Mouse (Mus musculus) forebrain, embryonic 14.5 days (tissue): ENCODE measurements at regions not wholly inside any gene's neighbourhood (a gene's known extent, or its start where the extent isn't known, plus 50 kb on each side); places are given as distances from the start of the nearest gene placed in this dataset.

Source experiments
- ATAC-seq: fragments of 200-750 bp; cut with Nextera tagmentation; 2 replicates; pipeline ENCODE4 v1.8.0; 2017; ENCODE audit warnings: mild to moderate bottlenecking, moderate library complexity
- DNase-seq: peaks from one replicate; pipeline ENCODE4 v3.0.0-alpha.2; 2015; ENCODE audit warnings: low spot score
- H3K27ac ChIP-seq: fragments of 300-500 bp; sonication (generic); 2 replicates; pipeline ENCODE4 v1.5.1; 2014; ENCODE audit warnings: low read depth, mild to moderate bottlenecking, control low read depth, low read length, moderate library complexity
- H3K27me3 ChIP-seq: fragments of 300-500 bp; sonication (generic); replicated peaks from 2 replicates; pipeline ENCODE4 v1.6.1; 2014; ENCODE audit warnings: low read length, control low read depth, mixed read lengths; ENCODE audit not compliant: control insufficient read depth, insufficient read depth
- H3K36me3 ChIP-seq: fragments of 300-500 bp; sonication (generic); 2 replicates; pipeline ENCODE4 v1.6.1; 2014; ENCODE audit warnings: low read length, control low read depth; ENCODE audit not compliant: control insufficient read depth, insufficient read depth
- H3K4me1 ChIP-seq: fragments of 300-500 bp; sonication (generic); 2 replicates; pipeline ENCODE4 v1.6.1; 2014; ENCODE audit warnings: antibody characterized with exemption, low read length, control low read depth; ENCODE audit not compliant: control insufficient read depth, insufficient read depth
- H3K4me2 ChIP-seq: fragments of 300-500 bp; sonication (generic); 2 replicates; pipeline ENCODE4 v1.6.1; 2014; ENCODE audit warnings: mild to moderate bottlenecking, control low read depth, low read length
- H3K4me3 ChIP-seq: fragments of 300-500 bp; sonication (generic); 2 replicates; pipeline ENCODE4 v1.5.1; 2014; ENCODE audit warnings: low read depth, low read length, control low read depth
- H3K9ac ChIP-seq: fragments of 300-500 bp; sonication (generic); 2 replicates; pipeline ENCODE4 v1.6.1; 2014; ENCODE audit warnings: mild to moderate bottlenecking, low read length, control low read depth, moderate library complexity
- H3K9me3 ChIP-seq: fragments of 300-500 bp; sonication (generic); replicated peaks from 2 replicates; pipeline ENCODE4 v1.6.1; 2016; ENCODE audit warnings: low read length, control low read depth, mixed read lengths; ENCODE audit not compliant: control insufficient read depth
- WGBS: fragments of 180-500 bp; shearing (Covaris S2); extraction: QIAGEN DNeasy Blood & Tissue Kit; methylation state at CpG from one replicate; pipeline ENCODE4 v1.1.7; 2014; 5-methylcytosine and 5-hydroxymethylcytosine counted together

DNA sequence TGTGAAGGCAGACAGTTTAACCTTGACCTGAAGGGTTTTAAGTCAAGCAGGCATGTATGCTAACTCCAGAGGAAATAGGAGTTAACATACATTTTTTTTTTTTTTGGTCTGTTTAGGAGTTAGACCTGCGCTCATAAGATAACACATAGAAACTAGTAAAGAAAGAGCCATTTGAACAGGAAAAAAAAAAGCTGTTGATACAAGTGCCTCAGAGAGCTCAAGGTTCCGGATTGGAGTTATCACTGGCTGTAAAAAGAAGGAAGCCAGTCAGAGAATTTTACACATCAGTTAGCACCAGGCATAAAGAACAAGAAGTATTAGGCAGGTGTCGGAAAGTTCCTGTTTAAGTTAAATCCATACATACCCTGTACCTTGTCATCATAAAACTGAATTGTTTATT lies 156.2 kb upstream of the Egflam start:
- Histone ChIP-seq H3K27ac (no peak overlapping the region), H3K4me1 (no peaks in the 10 kb centered on the region), H3K27me3 (no peaks in the 10 kb centered on the region), H3K4me2 (no peak overlapping the region), H3K9me3 (no peaks in the 10 kb centered on the region), H3K9ac (no peak overlapping the region), H3K36me3 (no peaks in the 10 kb centered on the region), H3K4me3 (no peak overlapping the region)
- ATAC-seq (no peak), DNase-seq (no peak)
- 85% methylated on average over 3 of the region's 3 CpGs for WGBS

DNA sequence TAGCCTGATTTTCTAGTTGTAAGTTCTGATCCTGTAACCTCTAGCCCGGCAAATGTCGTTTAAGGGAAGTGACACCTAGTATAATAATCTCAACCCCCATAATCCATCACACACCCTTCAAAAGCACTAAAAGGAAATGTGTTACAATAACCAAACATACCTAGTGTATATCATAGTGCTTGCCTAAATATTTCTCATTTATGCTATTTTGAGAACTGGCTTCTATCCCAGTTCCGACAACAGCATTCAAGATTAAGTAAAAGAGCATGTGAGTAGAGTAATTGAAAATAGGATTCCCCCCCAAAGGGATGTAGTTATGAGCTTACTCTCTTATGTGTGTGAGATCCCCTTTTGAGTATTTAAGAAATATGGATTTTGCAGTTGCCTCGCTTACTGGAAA lies 165.1 kb upstream of the Egflam start:
- H3K4me1 ChIP-seq: no peaks in the 10 kb centered on the region
- H3K4me3 ChIP-seq: no peak overlapping the region
- H3K27me3 ChIP-seq: no peaks in the 10 kb centered on the region
- WGBS: 85% methylated on average over 4 of the region's 4 CpGs
- no peak overlapping the region for H3K4me2 ChIP-seq
- H3K9ac ChIP-seq: no peak overlapping the region
- no peaks in the 10 kb centered on the region for H3K9me3 ChIP-seq
- no peaks in the 10 kb centered on the region for H3K36me3 ChIP-seq
- ATAC-seq (no peak; the same call in 1 of the 2 replicates), DNase-seq (peak; percentile 13)
- H3K27ac ChIP-seq: no peak overlapping the region

DNA sequence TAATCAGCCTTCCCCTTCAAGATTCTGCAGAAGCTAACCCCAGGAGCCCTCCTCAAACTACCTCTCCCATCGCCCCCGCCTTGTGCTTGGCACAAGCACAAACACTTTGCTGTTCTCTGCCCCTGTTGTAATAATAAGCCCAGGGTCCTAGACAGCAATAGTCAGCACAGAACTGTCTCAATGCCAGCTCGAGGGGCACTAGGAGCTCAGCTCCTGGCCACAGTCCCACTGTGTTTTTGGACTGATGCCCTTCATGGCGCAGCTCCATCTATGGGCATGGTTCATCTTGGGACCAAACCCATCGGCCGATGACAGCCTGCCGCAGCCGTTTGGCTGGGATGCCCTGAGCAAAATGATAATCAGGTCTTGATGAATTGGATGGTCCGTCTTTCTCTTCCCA lies 165.5 kb upstream of the Egflam start:
- Histone ChIP-seq H3K9ac (no peak overlapping the region), H3K4me3 (no peak overlapping the region), H3K9me3 (no peaks in the 10 kb centered on the region), H3K27ac (no peak overlapping the region), H3K36me3 (no peaks in the 10 kb centered on the region), H3K27me3 (no peaks in the 10 kb centered on the region), H3K4me1 (no peaks in the 10 kb centered on the region), H3K4me2 (no peak overlapping the region)
- peak; percentile 70; the same call in 1 of the 2 replicates for ATAC-seq
- peak; percentile 77 for DNase-seq
- 54% methylated on average over 9 of the region's 9 CpGs for WGBS

DNA sequence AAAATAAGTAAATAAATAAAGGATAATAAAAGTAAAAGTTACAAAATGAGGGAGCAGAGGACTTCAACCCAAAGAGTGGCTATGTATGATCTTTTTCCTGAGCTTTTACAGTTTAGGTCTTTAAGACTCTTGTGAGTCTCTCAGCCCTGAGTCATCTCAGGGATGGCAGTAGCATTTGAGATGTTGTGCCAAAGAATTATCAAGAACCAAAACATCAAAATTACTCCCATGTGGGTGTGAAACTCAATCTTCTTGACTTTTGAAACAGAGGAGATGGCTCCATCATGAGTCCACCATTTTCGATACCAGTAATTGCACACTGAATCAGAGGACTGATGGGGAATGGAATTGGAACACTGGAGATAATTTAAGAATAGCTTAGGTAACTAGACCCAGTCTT lies 174.0 kb upstream of the Egflam start:
- 95% methylated on average over 1 of the region's 1 CpGs for WGBS
- Histone ChIP-seq H3K4me2 (no peak overlapping the region), H3K9me3 (no peaks in the 10 kb centered on the region), H3K9ac (no peak overlapping the region), H3K27ac (no peak overlapping the region), H3K4me1 (no peaks in the 10 kb centered on the region), H3K36me3 (no peaks in the 10 kb centered on the region), H3K4me3 (no peak overlapping the region), H3K27me3 (no peaks in the 10 kb centered on the region)
- DNase-seq: no peak
- no peak for ATAC-seq

DNA sequence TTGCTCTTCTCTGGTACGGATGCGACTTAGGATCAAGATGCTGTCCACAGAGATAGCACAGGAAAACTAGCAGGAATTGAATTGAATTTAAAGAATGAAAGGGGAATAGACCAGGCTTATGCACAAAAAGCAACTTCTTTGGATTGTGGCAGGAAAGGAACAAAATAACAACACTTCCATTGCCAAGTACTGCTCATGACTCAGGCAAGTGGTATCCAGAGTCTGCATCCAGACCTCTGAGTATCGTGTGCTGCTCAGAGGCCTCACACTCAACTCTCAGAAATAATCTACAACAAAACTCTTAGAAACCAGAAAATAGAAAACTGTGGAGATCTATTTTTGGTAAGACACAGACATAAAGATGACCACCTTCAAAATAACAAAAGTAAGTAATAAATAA lies 176.1 kb upstream of the Egflam start:
- H3K4me3 ChIP-seq: no peak overlapping the region
- no peak overlapping the region for H3K9ac ChIP-seq
- no peak overlapping the region for H3K27ac ChIP-seq
- no peaks in the 10 kb centered on the region for H3K27me3 ChIP-seq
- WGBS: 87% methylated on average over 3 of the region's 3 CpGs
- no peaks in the 10 kb centered on the region for H3K9me3 ChIP-seq
- H3K4me1 ChIP-seq: no peaks in the 10 kb centered on the region
- DNase-seq: no peak
- no peak for ATAC-seq
- H3K4me2 ChIP-seq: no peak overlapping the region
- no peaks in the 10 kb centered on the region for H3K36me3 ChIP-seq

DNA sequence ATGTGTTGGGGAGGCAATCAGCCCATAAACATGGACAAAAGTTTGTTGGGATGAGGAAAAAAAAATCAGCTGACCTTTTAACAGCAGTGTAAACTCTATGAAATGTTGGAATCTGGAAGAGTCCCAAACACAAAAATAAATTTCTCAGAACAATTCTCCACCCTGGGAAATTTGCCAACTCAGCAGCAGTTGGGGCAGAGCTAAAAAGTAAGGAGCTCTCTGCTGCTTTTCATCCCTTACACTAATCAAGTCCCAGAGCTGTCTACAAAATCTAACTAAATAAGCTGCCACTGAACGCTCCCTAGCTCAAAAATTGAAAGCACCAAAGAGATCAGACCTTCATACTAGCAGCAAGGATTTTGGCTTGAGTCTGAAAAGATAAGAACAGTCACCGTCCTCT lies 176.6 kb upstream of the Egflam start:
- DNase-seq: peak; percentile 52

DNA sequence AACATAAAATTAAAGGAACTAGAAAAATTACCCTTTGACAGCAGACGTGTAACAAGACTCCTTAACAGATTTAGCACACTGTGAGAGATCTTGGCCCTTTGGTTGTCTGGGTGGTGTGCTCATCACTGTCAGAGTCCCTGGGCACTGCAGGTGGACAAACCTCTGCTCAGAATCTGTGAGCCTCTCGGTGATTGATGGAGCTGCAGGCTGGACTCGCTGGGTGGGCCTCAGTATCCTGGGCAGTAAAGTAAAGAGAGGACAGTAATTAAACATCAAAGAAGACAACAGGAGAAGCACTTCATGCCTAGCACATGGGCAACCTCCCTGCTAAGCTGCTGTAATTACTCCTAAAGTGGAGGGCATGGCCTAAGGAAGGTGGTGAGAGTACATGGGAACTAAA lies 180.2 kb upstream of the Egflam start:
- 61% methylated on average over 3 of the region's 3 CpGs for WGBS
- Histone ChIP-seq H3K36me3 (no peaks in the 10 kb centered on the region), H3K9me3 (no peaks in the 10 kb centered on the region), H3K27me3 (no peaks in the 10 kb centered on the region), H3K27ac (no peak overlapping the region), H3K4me1 (no peaks in the 10 kb centered on the region), H3K9ac (no peak overlapping the region), H3K4me2 (no peak overlapping the region), H3K4me3 (no peak overlapping the region)
- ATAC-seq: no peak
- no peak for DNase-seq

More for the DNA sequence above, 176.6 kb upstream of the Egflam start:
- Histone ChIP-seq H3K27ac (no peak overlapping the region), H3K9ac (no peak overlapping the region), H3K4me3 (no peak overlapping the region), H3K4me1 (no peaks in the 10 kb centered on the region), H3K9me3 (no peaks in the 10 kb centered on the region), H3K4me2 (no peak overlapping the region), H3K36me3 (no peaks in the 10 kb centered on the region), H3K27me3 (no peaks in the 10 kb centered on the region)
- ATAC-seq: no peak
- 36% methylated on average over 2 of the region's 2 CpGs for WGBS

DNA sequence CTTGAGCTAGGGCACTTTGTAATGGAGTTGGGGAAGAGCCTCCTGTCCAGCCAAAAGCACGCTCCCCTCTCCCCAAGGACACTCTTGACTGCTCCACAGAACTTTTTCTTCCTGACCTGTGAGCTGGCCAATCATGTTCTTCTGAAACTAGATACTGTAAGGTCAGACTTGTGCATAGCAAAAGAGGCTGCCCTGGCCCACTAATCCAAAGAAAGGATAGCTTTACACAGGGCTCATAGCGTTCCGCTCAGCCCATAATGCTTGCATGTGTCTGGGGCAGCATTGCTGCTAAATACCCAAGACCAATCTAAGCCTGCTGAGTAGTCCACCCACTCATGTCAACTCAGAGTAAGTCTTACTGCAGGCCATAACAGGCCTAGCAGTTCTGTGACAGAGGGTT lies 189.0 kb upstream of the Egflam start:
- no peaks in the 10 kb centered on the region for H3K9me3 ChIP-seq
- no peak overlapping the region for H3K4me2 ChIP-seq
- H3K27me3 ChIP-seq: no peaks in the 10 kb centered on the region
- no peak overlapping the region for H3K4me3 ChIP-seq
- H3K36me3 ChIP-seq: no peaks in the 10 kb centered on the region
- no peak for ATAC-seq
- WGBS: 83% methylated on average over 3 of the region's 3 CpGs
- H3K27ac ChIP-seq: no peak overlapping the region
- H3K4me1 ChIP-seq: no peaks in the 10 kb centered on the region
- no peak for DNase-seq
- no peak overlapping the region for H3K9ac ChIP-seq

DNA sequence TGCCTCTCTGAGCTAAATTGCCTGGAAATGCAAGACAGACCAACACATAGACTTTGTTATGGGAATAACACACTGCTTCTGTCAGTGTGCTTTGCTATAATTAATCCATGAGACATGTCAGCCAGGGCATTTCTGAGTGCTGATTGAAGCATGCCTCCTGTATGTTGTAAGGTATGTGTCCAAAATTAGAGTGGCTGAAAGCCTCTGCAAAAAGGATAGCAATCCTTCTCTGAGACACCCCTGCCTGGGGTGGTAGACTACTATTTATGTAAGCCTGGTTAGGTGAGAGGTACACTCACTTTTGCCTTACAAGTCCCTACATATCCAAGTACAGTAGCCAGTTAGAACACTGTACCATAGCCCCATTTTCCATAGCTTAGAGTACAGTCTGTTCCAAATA lies 193.3 kb upstream of the Egflam start:
- no peaks in the 10 kb centered on the region for H3K36me3 ChIP-seq
- H3K9ac ChIP-seq: no peak overlapping the region
- no peak overlapping the region for H3K4me3 ChIP-seq
- H3K27ac ChIP-seq: no peak overlapping the region
- H3K27me3 ChIP-seq: no peaks in the 10 kb centered on the region
- H3K4me2 ChIP-seq: no peak overlapping the region
- H3K4me1 ChIP-seq: no peaks in the 10 kb centered on the region
- no peaks in the 10 kb centered on the region for H3K9me3 ChIP-seq
- no peak for DNase-seq
- ATAC-seq: no peak

DNA sequence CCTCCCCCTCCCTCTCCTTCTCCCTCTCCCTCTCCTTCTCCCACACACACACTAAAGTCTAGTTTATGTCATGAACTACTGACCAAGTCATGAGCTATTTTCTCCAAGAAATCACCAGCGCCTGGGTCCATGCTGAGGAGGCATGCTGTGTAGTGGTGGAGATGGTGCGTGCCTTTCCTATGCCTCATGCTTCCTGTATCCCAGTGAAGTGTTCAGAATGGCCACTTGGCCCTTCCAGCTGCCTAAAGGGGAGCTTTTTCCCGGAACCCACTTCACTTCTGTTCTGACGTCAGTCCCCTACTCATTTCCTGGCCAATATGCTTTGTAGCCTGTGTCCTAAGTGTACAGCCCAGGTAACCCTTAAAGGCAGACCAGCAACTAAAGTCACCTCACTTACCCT lies 199.1 kb upstream of the Egflam start:
- H3K27me3 ChIP-seq: no peaks in the 10 kb centered on the region
- H3K4me2 ChIP-seq: no peak overlapping the region
- DNase-seq (no peak), ATAC-seq (no peak)
- no peaks in the 10 kb centered on the region for H3K36me3 ChIP-seq
- WGBS: 92% methylated on average over 4 of the region's 4 CpGs
- no peak overlapping the region for H3K9ac ChIP-seq
- no peaks in the 10 kb centered on the region for H3K4me1 ChIP-seq
- H3K9me3 ChIP-seq: no peaks in the 10 kb centered on the region
- no peak overlapping the region for H3K27ac ChIP-seq
- no peak overlapping the region for H3K4me3 ChIP-seq
